Mouse (Mus musculus) liver, embryonic 16.5 days (tissue): Measurements from ENCODE around the gene Gm1123. TPM values are rescaled to one million over a fixed set of nuclear protein-coding genes. Genes with fewer than 3 reads are reported as not detected.

Source experiments
- ATAC-seq: fragments of 200-750 bp; cut with Nextera tagmentation; 2 replicates; pipeline ENCODE4 v1.8.0; 2017; ENCODE audit warnings: low read depth, mild to moderate bottlenecking, moderate number of reproducible peaks, moderate library complexity
- H3K27ac ChIP-seq: fragments of 300-500 bp; sonication (generic); 2 replicates; pipeline ENCODE4 v1.5.1; 2014; ENCODE audit warnings: mild to moderate bottlenecking, low read length
- H3K27me3 ChIP-seq: fragments of 300-500 bp; sonication (generic); 2 replicates; pipeline ENCODE4 v1.6.1; 2014; ENCODE audit warnings: low read depth, low read length, mixed read lengths; ENCODE audit not compliant: control insufficient read depth, insufficient read depth
- H3K36me3 ChIP-seq: fragments of 300-500 bp; sonication (generic); 2 replicates; pipeline ENCODE4 v1.6.1; 2014; ENCODE audit warnings: mild to moderate bottlenecking; ENCODE audit not compliant: control insufficient read depth, insufficient read depth
- H3K4me1 ChIP-seq: fragments of 300-500 bp; sonication (generic); 2 replicates; pipeline ENCODE4 v1.6.1; 2014; ENCODE audit warnings: low read depth, low read length, mixed read lengths; ENCODE audit not compliant: control insufficient read depth
- H3K4me2 ChIP-seq: fragments of 300-500 bp; sonication (generic); 2 replicates; pipeline ENCODE4 v1.6.1; 2014; ENCODE audit warnings: low read depth, low read length, mixed read lengths
- H3K4me3 ChIP-seq: fragments of 300-500 bp; sonication (generic); 2 replicates; pipeline ENCODE4 v1.5.1; 2014; ENCODE audit warnings: low read depth, mild to moderate bottlenecking, low read length
- H3K9ac ChIP-seq: fragments of 300-500 bp; sonication (generic); 2 replicates; pipeline ENCODE4 v1.6.1; 2014; ENCODE audit warnings: low read depth, low read length
- H3K9me3 ChIP-seq: fragments of 300-500 bp; sonication (generic); replicated peaks from 2 replicates; pipeline ENCODE4 v1.6.1; 2016; ENCODE audit warnings: low read length; ENCODE audit not compliant: control insufficient read depth
- WGBS: fragments of 180-500 bp; shearing (Covaris S2); extraction: QIAGEN DNeasy Blood & Tissue Kit; methylation state at CpG from one replicate; pipeline ENCODE4 v1.1.7; 2014; ENCODE audit not compliant: insufficient replicate concordance; 5-methylcytosine and 5-hydroxymethylcytosine counted together
- polyA plus RNA-seq: library from polyadenylated mRNA; unstranded; fragments of >200 nt; fragmentation: Nextera tagmentation; extraction: Ambion mirVana; gene quantifications from 2 replicates; pipeline ENCODE4 v1.2.1, GENCODE M21; 2015

Gm1123 gene
- polyA plus RNA-seq, 1 experiment from 2014 or later: 0.15 TPM

DNA sequence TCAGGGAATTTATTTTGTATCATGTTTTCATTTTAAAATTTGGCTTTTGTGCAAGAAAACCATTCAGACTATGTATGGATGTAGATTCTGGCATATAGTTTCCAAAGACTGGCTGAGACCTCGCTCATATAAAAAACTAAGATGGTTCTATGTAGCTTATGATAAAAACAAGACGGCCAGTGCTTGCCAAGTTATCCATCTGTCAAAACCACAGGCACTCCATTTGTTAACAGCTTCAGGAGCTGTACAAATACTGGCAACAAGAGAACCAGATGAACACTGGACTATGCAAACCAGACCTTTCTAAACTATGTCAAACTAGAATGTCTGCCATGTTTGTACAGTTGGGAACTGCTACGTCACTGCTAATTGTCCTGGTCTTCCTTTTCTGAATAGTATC is 22.2 kb upstream of the Gm1123 start:
- no peak overlapping the region for H3K4me2 ChIP-seq
- no peak overlapping the region for H3K4me3 ChIP-seq
- no peak for ATAC-seq
- H3K27ac ChIP-seq: no peak overlapping the region
- H3K9me3 ChIP-seq: no peaks in the 10 kb centered on the region
- no peaks in the 10 kb centered on the region for H3K27me3 ChIP-seq
- 78% methylated on average over 3 of the region's 3 CpGs for WGBS
- no peak overlapping the region for H3K9ac ChIP-seq
- no peaks in the 10 kb centered on the region for H3K4me1 ChIP-seq
- no peaks in the 10 kb centered on the region; the same call in 1 of the 2 replicates for H3K36me3 ChIP-seq

DNA sequence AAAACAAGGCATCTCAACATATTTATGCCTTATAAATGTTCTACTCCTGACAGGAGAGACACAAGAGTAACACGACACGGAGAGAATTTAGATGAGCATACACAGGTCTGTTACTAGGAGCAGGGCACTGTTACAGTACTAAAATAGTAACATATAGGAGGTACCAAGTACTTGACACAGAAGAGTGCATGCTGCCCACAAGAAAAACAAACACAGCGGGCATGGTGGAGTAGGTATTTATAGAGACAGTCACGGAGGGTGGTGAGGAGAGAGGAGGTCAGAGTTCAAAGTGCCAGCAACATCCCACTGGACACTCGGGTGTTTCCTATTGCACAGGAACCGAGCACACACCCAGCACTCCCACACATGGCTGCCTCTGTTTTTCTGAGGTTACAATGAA is 14.2 kb upstream of the Gm1123 start:
- Histone ChIP-seq H3K4me1 (no peaks in the 10 kb centered on the region), H3K27ac (no peak overlapping the region), H3K9ac (no peak overlapping the region), H3K4me2 (no peak overlapping the region), H3K27me3 (no peaks in the 10 kb centered on the region), H3K36me3 (0 out of 2 replicates have a peak, but pooled peaks cover 3% of the 10 kb centered on the region), H3K9me3 (no peaks in the 10 kb centered on the region), H3K4me3 (no peak overlapping the region)
- no peak for ATAC-seq
- WGBS: 72% methylated on average over 6 of the region's 6 CpGs

DNA sequence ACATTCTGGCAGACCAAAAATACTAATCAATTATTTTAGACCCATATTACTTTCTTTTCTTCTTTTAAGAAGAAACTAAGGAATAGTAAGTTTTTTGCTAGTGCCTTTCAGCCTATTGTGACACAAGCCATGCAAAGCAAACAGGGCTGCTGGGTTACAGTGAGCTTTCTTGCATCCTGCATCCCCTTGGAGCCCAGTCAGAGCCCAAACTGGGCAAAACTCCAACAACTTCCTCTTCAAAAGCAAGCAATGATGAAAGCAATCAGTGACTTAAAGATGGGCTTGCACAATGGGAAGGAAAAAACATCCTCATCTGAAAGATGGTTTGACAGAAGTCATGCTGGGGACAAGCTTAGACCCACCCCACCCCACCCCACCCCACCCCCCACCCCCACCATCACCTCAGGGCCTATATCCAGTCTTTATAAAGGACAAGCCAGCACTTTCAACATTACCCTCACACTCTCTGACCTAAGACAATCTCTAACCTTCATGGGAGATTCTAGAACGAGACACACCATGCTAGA is 13.3 kb upstream of the Gm1123 start:
- H3K27ac ChIP-seq: no peak overlapping the region
- no peak for ATAC-seq
- H3K36me3 ChIP-seq: 0 out of 2 replicates have a peak, but pooled peaks cover 3% of the 10 kb centered on the region
- H3K4me2 ChIP-seq: no peak overlapping the region
- no peak overlapping the region for H3K4me3 ChIP-seq
- H3K27me3 ChIP-seq: no peaks in the 10 kb centered on the region
- H3K9me3 ChIP-seq: no peaks in the 10 kb centered on the region
- H3K4me1 ChIP-seq: no peaks in the 10 kb centered on the region
- WGBS: 63% methylated on average over 1 of the region's 1 CpGs
- H3K9ac ChIP-seq: no peak overlapping the region

GRCm38 (mm10) chr9:99044761-99045160 is 9.2 kb upstream of the Gm1123 start:
- no peak overlapping the region for H3K27ac ChIP-seq
- WGBS: 85% methylated on average over 8 of the region's 8 CpGs
- no peak overlapping the region for H3K4me2 ChIP-seq
- H3K36me3 ChIP-seq: peaks cover 3% of the 10 kb centered on the region; the same call in 1 of the 2 replicates
- ATAC-seq: no peak
- H3K9ac ChIP-seq: no peak overlapping the region
- H3K4me1 ChIP-seq: no peaks in the 10 kb centered on the region
- H3K4me3 ChIP-seq: no peak overlapping the region
- H3K9me3 ChIP-seq: no peaks in the 10 kb centered on the region
- H3K27me3 ChIP-seq: no peaks in the 10 kb centered on the region

DNA sequence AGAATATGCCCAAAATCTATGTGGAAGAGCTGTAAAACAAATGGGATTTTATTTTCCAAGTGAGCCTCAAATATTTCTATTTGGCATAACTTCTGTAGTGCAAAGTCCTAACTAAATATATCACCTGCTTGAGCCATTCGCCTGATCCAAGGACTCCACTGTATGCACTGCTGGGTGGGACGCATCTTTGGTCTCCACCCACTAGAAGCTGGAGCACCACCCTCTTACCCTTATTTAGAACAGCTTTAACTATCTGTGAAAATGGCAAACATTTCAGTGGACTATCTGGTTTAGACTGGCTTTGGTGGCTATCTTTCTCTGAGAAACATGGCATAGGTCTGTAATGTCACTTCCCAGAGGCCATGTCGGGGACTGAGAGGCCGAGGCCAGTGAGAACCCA is 7.1 kb upstream of the Gm1123 start:
- Histone ChIP-seq H3K4me1 (no peaks in the 10 kb centered on the region), H3K4me2 (no peak overlapping the region), H3K27me3 (no peaks in the 10 kb centered on the region), H3K27ac (no peak overlapping the region), H3K9ac (no peak overlapping the region), H3K4me3 (no peak overlapping the region), H3K9me3 (no peaks in the 10 kb centered on the region), H3K36me3 (peaks cover 6% of the 10 kb centered on the region)
- ATAC-seq: no peak
- WGBS: 73% methylated on average over 4 of the region's 4 CpGs

GRCm38 (mm10) chr9:99041994-99042393 is 6.5 kb upstream of the Gm1123 start:
- H3K36me3 ChIP-seq: peaks cover 6% of the 10 kb centered on the region
- H3K4me2 ChIP-seq: no peak overlapping the region
- 72% methylated on average over 9 of the region's 9 CpGs for WGBS
- ATAC-seq: no peak
- no peak overlapping the region for H3K4me3 ChIP-seq
- H3K9ac ChIP-seq: no peak overlapping the region
- no peaks in the 10 kb centered on the region for H3K27me3 ChIP-seq
- no peaks in the 10 kb centered on the region for H3K9me3 ChIP-seq
- no peaks in the 10 kb centered on the region for H3K4me1 ChIP-seq
- no peak overlapping the region for H3K27ac ChIP-seq

GRCm38 (mm10) chr9:99034111-99034510 is 1.4 kb downstream of the Gm1123 start:
- no peak for ATAC-seq
- Histone ChIP-seq H3K27me3 (no peaks in the 10 kb centered on the region), H3K9me3 (no peaks in the 10 kb centered on the region), H3K4me3 (no peak overlapping the region), H3K27ac (no peak overlapping the region), H3K36me3 (peaks cover under 1% of the 10 kb centered on the region; the same call in 1 of the 2 replicates), H3K4me1 (no peaks in the 10 kb centered on the region), H3K9ac (no peak overlapping the region), H3K4me2 (no peak overlapping the region)
- 72% methylated on average over 8 of the region's 8 CpGs for WGBS

- 80% methylated on average over 8 of the region's 8 CpGs for WGBS
- Histone ChIP-seq H3K4me2 (no peak overlapping the region), H3K4me3 (no peak overlapping the region), H3K4me1 (no peaks in the 10 kb centered on the region), H3K27ac (no peak overlapping the region), H3K36me3 (no peaks in the 10 kb centered on the region), H3K9ac (no peak overlapping the region), H3K27me3 (no peaks in the 10 kb centered on the region), H3K9me3 (no peaks in the 10 kb centered on the region)
- ATAC-seq: no peak
Measured at GRCm38 (mm10) chr9:99032031-99032430, 3.5 kb downstream of the Gm1123 start.

- no peak overlapping the region for H3K4me2 ChIP-seq
- ATAC-seq: no peak
Measured at GRCm38 (mm10) chr9:99021751-99022150, 13.8 kb downstream of the Gm1123 start.

More at GRCm38 (mm10) chr9:99021751-99022150, 13.8 kb downstream of the Gm1123 start:
- no peaks in the 10 kb centered on the region for H3K27me3 ChIP-seq
- no peaks in the 10 kb centered on the region for H3K9me3 ChIP-seq
- 61% methylated on average over 4 of the region's 4 CpGs for WGBS
- no peaks in the 10 kb centered on the region for H3K4me1 ChIP-seq
- no peak overlapping the region for H3K4me3 ChIP-seq
- no peak overlapping the region for H3K27ac ChIP-seq
- H3K9ac ChIP-seq: no peak overlapping the region
- no peaks in the 10 kb centered on the region for H3K36me3 ChIP-seq
